Mouse (Mus musculus) spleen, postnatal 10 days (tissue): ENCODE results near the gene Zdhhc22.

ENCODE experiments used
- DNase-seq, 2 experiments: peaks; one replicate each; pipeline ENCODE4 v3.0.0; 2021 to 2022; ENCODE audit warnings: low spot score in 2 of 2

The Zdhhc22 gene

GRCm38 (mm10) chr12:86936587-86937343 is 53.5 kb downstream of the Zdhhc22 start:
- no peak for DNase-seq

DNA sequence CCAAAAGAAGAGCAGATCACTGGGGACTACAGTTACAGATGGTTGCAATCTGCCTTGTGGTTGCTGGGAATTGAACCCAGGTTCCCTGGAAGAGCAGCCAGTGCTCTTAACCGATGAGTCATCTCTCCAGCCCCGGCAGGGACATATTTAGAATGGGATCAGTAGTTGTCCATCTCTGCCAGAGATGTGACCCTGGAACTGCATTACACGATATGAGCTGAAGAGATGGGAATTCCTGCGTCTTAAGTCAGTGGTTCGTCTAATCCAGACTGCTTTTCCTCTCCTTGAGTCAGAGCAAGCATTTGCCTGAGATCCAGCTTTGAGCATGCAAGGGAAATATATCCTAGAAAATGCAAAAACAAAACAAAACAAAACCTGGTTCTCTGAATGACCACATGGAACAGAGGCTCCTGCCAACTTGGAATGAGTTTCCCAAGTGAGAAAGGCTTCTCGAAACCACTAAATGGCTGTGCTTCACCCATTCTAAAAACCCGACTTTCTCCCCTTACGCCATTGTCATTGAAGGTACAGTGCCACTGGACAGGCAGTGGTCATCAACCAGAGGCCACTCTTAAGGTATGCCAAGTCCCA is 54.4 kb downstream of the Zdhhc22 start:
- no peak for DNase-seq

DNA sequence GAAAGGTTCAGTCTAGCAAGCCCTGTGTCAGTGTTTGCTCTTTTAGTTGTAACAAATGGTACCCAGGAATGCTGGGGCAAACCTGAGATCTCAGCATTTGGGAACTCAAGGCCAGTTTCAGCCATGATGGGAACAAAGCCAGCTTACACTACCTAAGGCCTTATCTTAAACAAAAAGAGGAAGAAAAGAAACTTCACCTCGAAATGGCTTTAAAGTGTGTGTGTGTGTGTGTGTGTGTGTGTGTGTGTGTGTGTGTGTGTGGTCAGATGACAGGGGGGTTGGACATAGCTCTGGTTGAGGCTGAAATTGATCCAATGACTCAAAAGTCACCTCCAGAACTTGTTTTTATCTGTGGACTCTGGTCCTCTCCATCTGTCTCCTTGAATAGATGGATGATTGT is 55.5 kb downstream of the Zdhhc22 start:
- no peak for DNase-seq

- DNase-seq, result no peak
These were observed 57.7 kb downstream of the Zdhhc22 start for GRCm38 (mm10) chr12:86932575-86932952.

DNA sequence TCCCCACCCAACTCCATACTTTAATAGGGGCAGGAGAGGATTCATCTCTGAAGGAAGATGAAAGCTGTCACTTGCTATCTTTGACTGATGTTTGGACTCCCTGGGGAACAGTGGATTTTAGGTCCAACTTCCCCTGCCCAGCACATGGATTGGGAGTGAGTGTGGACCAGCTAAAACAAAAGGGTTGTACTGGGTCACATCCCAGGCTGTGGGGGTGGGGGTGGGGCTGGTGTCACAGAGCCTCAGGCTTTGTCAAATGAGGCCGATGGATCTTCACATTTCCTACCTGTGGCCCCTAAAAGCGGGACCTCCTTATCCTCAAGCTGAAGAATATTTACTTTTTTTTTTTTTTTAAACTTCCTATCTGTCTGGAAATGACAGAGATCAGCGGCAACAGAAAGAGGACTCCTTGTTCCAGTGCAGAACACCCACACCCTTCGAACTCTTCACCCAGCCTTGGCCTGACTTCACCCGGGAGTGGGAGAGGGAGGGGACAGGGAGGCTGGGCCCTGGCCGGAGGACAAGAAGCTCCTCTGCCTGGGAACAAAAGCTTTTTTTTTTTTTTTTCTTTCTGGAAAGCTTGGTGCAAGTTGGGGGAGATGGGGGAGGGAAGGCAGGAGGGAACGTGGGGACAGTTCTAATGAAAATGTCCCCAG is 58.2 kb downstream of the Zdhhc22 start:
- DNase-seq, result no peak

DNA sequence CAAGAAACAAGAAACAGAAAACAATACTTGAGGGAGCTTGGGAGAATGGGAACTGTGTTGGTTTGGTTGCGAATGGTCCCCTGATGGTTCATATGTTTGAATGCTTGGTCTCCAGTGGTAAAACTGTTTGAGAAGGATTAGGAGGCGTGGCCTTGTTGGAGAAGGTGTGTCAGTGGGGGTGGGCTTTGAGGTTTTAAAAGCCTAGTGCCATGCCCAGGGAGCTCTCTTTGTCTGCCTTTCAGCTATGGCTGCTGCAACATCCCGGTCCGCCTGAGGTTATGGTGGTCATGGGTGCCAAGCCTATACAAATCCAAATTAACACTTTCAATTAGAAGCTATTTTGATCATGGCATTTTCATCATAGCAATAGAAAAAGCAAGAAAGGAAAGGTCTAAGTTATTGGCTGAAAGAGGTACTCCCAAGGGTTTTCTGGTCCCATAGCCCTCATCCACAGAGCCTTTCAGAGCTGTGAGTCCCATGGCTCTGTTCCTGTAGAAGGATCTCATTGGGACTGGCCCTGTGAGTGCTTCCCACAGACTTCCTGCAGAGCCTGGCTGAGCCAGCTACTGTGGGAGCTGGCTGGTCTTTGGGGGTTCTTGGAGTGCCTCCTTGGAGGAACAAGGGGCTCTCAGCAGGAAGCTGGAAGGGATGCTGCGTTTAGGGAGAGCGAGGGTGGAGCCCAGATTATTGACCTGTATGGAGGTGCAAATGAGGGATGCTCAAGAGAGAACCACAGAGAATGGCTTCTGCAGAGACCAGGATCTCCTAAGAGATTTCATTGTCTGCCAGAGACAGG is 59.1 kb downstream of the Zdhhc22 start:
- no peak for DNase-seq
